Mouse (Mus musculus) heart, embryonic 11.5 days (tissue): Measurements from ENCODE around the gene Spag6. TPM values are rescaled to one million over a fixed set of nuclear protein-coding genes. Genes with fewer than 3 reads are reported as not detected.

Experiments used
- ATAC-seq: fragments of 200-750 bp; cut with Nextera tagmentation; replicated peaks from 2 replicates; pipeline ENCODE4 v1.8.0; 2017; ENCODE audit warnings: moderate library complexity; ENCODE audit not compliant: insufficient number of reproducible peaks, low FRiP score, low TSS enrichment
- H3K27ac ChIP-seq: fragments of 300-500 bp; sonication (generic); 2 replicates; pipeline ENCODE4 v1.5.1; 2014; ENCODE audit warnings: mild to moderate bottlenecking, low read depth, low read length
- H3K27me3 ChIP-seq: fragments of 300-500 bp; sonication (generic); 2 replicates; pipeline ENCODE4 v1.6.1; 2014; ENCODE audit warnings: mild to moderate bottlenecking, low read length, mixed read lengths; ENCODE audit not compliant: control insufficient read depth, insufficient read depth
- H3K36me3 ChIP-seq: fragments of 300-500 bp; sonication (generic); 2 replicates; pipeline ENCODE4 v1.6.1; 2014; ENCODE audit warnings: mild to moderate bottlenecking, low read length, moderate library complexity, mixed read lengths; ENCODE audit not compliant: control insufficient read depth, insufficient read depth
- H3K4me1 ChIP-seq: fragments of 300-500 bp; sonication (generic); 2 replicates; pipeline ENCODE4 v1.6.1; 2014; ENCODE audit warnings: low read length; ENCODE audit not compliant: control insufficient read depth, insufficient read depth
- H3K4me2 ChIP-seq: fragments of 300-500 bp; sonication (generic); 2 replicates; pipeline ENCODE4 v1.6.1; 2014; ENCODE audit warnings: mild to moderate bottlenecking, moderate library complexity
- H3K4me3 ChIP-seq: fragments of 300-500 bp; sonication (generic); 2 replicates; pipeline ENCODE4 v1.5.1; 2014; ENCODE audit warnings: low read depth, low read length
- H3K9ac ChIP-seq: fragments of 300-500 bp; sonication (generic); 2 replicates; pipeline ENCODE4 v1.6.1; 2014; ENCODE audit warnings: mild to moderate bottlenecking, low read depth, low read length, moderate library complexity
- H3K9me3 ChIP-seq: fragments of 300-500 bp; sonication (generic); replicated peaks from 2 replicates; pipeline ENCODE4 v1.6.1; 2016; ENCODE audit warnings: low read length; ENCODE audit not compliant: control insufficient read depth
- WGBS: fragments of 180-500 bp; shearing (Covaris S2); extraction: QIAGEN DNeasy Blood & Tissue Kit; methylation state at CpG from one replicate; pipeline ENCODE4 v1.1.7; 2014; ENCODE audit not compliant: insufficient replicate concordance; 5-methylcytosine and 5-hydroxymethylcytosine counted together
- polyA plus RNA-seq: library from polyadenylated mRNA; unstranded; fragments of >200 nt; fragmentation: Nextera tagmentation; extraction: Ambion mirVana; gene quantifications from 2 replicates; pipeline ENCODE4 v1.2.1, GENCODE M21; 2014

Gene Spag6
- polyA plus RNA-seq, 1 experiment from 2014 or later, result not detected

- H3K4me3 ChIP-seq, result peak overlapping the region; percentile 53; the same call in 1 of the 2 replicates
- peaks cover 8% of the 10 kb centered on the region for H3K4me1 ChIP-seq
- no peak for ATAC-seq
- no peaks in the 10 kb centered on the region for H3K9me3 ChIP-seq
- H3K9ac ChIP-seq, result no peak overlapping the region
- H3K4me2 ChIP-seq, result peak overlapping the region; percentile 86; the same call in 1 of the 2 replicates
- H3K36me3 ChIP-seq, result no peaks in the 10 kb centered on the region
- H3K27ac ChIP-seq, result no peak overlapping the region
- 2% methylated on average over 9 of the region's 9 CpGs for WGBS
- peaks cover 70% of the 10 kb centered on the region for H3K27me3 ChIP-seq
Measured at GRCm38 (mm10) chr2:18690756-18691155, 3.1 kb upstream of the Spag6 start.

GRCm38 (mm10) chr2:18692031-18692430 is 1.8 kb upstream of the Spag6 start:
- Histone ChIP-seq H3K9me3 (no peaks in the 10 kb centered on the region), H3K27ac (no peak overlapping the region), H3K36me3 (no peaks in the 10 kb centered on the region), H3K27me3 (peaks cover 64% of the 10 kb centered on the region), H3K4me1 (peaks cover 8% of the 10 kb centered on the region), H3K4me2 (no peak overlapping the region), H3K9ac (no peak overlapping the region), H3K4me3 (no peak overlapping the region)
- no peak for ATAC-seq

- Histone ChIP-seq H3K9me3 (no peaks in the 10 kb centered on the region), H3K36me3 (no peaks in the 10 kb centered on the region), H3K4me2 (no peak overlapping the region), H3K9ac (no peak overlapping the region), H3K27me3 (peaks cover 59% of the 10 kb centered on the region), H3K27ac (no peak overlapping the region), H3K4me1 (peaks cover 8% of the 10 kb centered on the region), H3K4me3 (no peak overlapping the region)
- no peak for ATAC-seq
- 4% methylated on average over 1 of the region's 1 CpGs for WGBS
Measured at GRCm38 (mm10) chr2:18692548-18692947, 1.3 kb upstream of the Spag6 start.

DNA sequence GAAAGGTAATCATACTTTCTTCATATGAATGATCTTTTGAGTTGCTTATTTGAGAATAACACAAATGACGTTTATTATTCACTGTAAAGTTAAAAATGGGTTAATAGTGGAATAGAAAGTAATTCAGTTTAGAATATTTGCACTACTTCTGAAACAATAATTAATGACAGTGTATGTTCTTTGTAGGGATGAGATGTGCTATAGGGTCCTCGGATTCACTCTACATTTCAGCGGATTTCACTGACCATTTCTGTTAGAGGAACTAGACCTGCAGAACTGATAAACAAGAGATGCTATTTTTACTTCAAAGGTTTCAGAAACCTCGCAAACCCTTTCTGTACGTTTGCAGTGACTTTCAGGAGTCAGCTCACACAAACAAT is 351 bp upstream of the Spag6 start:
- peak overlapping the region; percentile 65 for H3K4me3 ChIP-seq
- H3K36me3 ChIP-seq, result no peaks in the 10 kb centered on the region
- no peak for ATAC-seq
- H3K9me3 ChIP-seq, result no peaks in the 10 kb centered on the region
- no peak overlapping the region for H3K27ac ChIP-seq
- no peak overlapping the region for H3K9ac ChIP-seq
- peak overlapping the region; percentile 97 for H3K4me2 ChIP-seq
- WGBS, result 0% methylated on average over 5 of the region's 5 CpGs
- peaks cover 9% of the 10 kb centered on the region for H3K4me1 ChIP-seq
- H3K27me3 ChIP-seq, result peaks cover 57% of the 10 kb centered on the region

GRCm38 (mm10) chr2:18694611-18694950 is 749 bp downstream of the Spag6 start:
- Histone ChIP-seq H3K4me2 (peak overlapping the region; percentile 97), H3K4me3 (peak overlapping the region; percentile 65), H3K27me3 (peaks cover 57% of the 10 kb centered on the region), H3K4me1 (peaks cover 11% of the 10 kb centered on the region), H3K9me3 (no peaks in the 10 kb centered on the region), H3K36me3 (no peaks in the 10 kb centered on the region), H3K9ac (peak overlapping the region; percentile 84), H3K27ac (no peak overlapping the region)
- under 1% methylated on average over 19 of the region's 20 CpGs for WGBS
- no peak; the same call in 1 of the 2 replicates for ATAC-seq

DNA sequence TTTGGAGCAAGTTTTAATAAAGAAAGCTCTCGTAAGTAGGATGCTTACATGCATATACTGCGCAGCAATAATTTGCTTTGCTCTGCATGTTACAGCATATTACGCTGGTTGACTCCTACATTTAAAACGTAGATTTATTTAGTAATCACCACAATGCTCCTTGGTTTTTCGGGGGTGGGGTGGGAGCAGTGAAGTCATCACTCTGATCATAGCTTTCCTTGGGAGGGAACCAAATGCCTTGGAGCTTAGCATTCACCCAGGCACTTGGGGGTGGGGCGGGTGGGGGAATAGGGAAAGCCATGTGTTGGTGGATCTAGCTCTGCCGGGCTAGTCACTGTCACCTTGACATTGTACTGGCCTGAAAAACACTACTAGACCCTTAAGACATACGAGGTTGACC is 1.3 kb downstream of the Spag6 start:
- peak overlapping the region; percentile 97; the same call in 1 of the 2 replicates for H3K4me2 ChIP-seq
- ATAC-seq, result no peak
- H3K27ac ChIP-seq, result no peak overlapping the region
- WGBS, result 3% methylated on average over 8 of the region's 8 CpGs
- H3K27me3 ChIP-seq, result peaks cover 57% of the 10 kb centered on the region
- no peaks in the 10 kb centered on the region for H3K9me3 ChIP-seq
- no peak overlapping the region for H3K9ac ChIP-seq
- no peak overlapping the region for H3K4me3 ChIP-seq
- peaks cover 7% of the 10 kb centered on the region for H3K4me1 ChIP-seq
- no peaks in the 10 kb centered on the region for H3K36me3 ChIP-seq

- no peaks in the 10 kb centered on the region for H3K36me3 ChIP-seq
- no peak overlapping the region for H3K9ac ChIP-seq
- no peak overlapping the region for H3K4me2 ChIP-seq
- no peak for ATAC-seq
- H3K27ac ChIP-seq, result no peak overlapping the region
- no peak overlapping the region for H3K4me3 ChIP-seq
- peaks cover 57% of the 10 kb centered on the region for H3K27me3 ChIP-seq
- no peaks in the 10 kb centered on the region for H3K9me3 ChIP-seq
- 5% methylated on average over 7 of the region's 7 CpGs for WGBS
- peaks cover 7% of the 10 kb centered on the region; the same call in 1 of the 2 replicates for H3K4me1 ChIP-seq
Measured at GRCm38 (mm10) chr2:18695629-18696150, 1.9 kb downstream of the Spag6 start.

DNA sequence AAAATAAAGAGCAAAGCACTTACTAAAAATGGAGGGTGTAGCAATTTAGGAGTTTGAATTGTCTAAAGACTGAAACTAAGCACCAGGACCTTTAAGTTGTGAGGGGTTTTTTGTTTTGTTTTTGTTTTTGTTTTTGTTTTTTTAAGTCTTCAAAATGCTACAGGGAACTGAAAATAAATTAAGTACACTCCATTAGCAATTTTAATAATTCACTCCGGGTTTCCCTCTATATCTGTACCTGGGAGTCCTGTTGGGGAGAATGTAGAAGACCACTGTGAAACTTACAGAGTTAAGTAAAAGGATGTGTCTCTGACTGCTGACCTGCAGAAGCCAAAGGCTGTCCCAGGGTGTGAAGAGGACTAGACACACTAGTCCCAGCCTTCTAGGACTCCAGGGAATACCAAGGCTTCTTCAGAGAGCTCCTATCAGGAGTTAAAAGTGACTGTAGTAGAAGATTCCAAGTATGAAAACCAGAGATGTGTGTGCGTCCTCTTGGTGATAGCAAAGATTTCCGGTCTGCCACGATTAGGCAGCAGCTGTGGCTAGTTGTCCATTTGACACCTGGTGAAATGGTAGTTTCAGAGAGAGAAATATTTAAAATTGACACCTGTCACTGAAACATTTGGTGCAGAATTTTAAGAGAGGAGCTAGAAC is 3.9 kb downstream of the Spag6 start:
- no peak overlapping the region for H3K4me2 ChIP-seq
- no peaks in the 10 kb centered on the region for H3K9me3 ChIP-seq
- ATAC-seq, result no peak
- H3K27ac ChIP-seq, result no peak overlapping the region
- H3K9ac ChIP-seq, result no peak overlapping the region
- WGBS, result 2% methylated on average over 4 of the region's 4 CpGs
- peaks cover 7% of the 10 kb centered on the region; the same call in 1 of the 2 replicates for H3K4me1 ChIP-seq
- H3K27me3 ChIP-seq, result peaks cover 60% of the 10 kb centered on the region
- H3K36me3 ChIP-seq, result no peaks in the 10 kb centered on the region
- no peak overlapping the region for H3K4me3 ChIP-seq
